Mouse (Mus musculus) stomach, postnatal 0 days (tissue): ENCODE data around the gene Fam183b.

Source experiments
- CTCF ChIP-seq: IDR thresholded peaks from 2 replicates; pipeline ENCODE4 v1.5.1; 2016; ENCODE audit warnings: antibody characterized with exemption, low read depth, mild to moderate bottlenecking, moderate library complexity
- EP300 ChIP-seq: optimal IDR thresholded peaks from 2 replicates; pipeline ENCODE3; 2016; ENCODE audit warnings: antibody characterized with exemption

DNA sequence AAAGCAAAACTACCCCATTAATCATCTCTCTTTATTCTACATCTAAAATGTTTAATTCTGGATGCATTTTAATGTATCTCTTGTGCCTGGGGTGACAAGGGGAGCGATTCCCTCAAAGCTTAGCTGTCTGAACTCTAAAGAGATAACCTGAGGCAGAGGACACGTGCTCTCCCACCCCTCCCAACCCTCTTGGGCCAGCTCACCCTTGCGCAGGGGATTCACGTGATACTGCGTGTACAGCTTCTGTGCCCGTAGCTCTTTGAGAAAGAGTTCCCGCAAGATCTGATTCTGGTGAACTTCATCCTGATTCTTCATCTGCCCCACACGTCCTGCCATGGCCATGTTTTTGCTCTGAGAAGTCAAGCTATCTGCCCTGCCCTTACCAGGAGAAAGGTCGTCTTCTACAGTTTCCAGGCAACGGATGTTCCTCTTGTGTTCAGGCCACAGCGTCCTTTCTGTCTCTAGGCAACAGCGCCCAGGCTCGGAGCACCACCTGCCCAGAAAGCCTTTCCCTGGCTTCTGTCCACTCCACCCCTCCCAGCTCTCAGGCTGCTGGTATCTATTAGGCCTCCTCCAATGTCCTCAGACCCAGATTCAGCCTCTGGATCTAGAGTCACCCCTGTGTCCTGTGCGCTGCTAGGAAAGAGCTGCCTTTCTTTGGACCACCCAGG, at the start of gene Fam183b:
- no peak for TF ChIP-seq CTCF
- TF ChIP-seq EP300 = no peak
